In genomic region chr9:58682106-58682505, GRCm38 (mm10) we compare ENCODE assay signal across 21 mouse cellular contexts.
DNase-seq lines count a peak whose midpoint lies in the region; ATAC-seq and TF ChIP-seq lines count a peak whose summit lies in the region.
"Had no signal": no experiment of that assay in that cellular context is flagged by ENCODE, and none has a peak within 500 bp of the region (broad histone marks: within the 10 kb centered on the region; RNA-seq: fewer than 3 reads in every experiment).

No protein-coding gene starts in this region.

- no peaks in the 10 kb centered on the region for H3K9me3 ChIP-seq in forebrain, embryonic 16.5 days (ENCODE audit: control insufficient read depth, low read length)
- no peaks in the 10 kb centered on the region for H3K9me3 ChIP-seq in forebrain, embryonic 10.5 days
- H3K9me3 ChIP-seq: embryonic facial prominence, embryonic 12.5 days; forebrain, embryonic 12.5 days; heart, embryonic 10.5 days; heart, embryonic 15.5 days; hindbrain, embryonic 13.5 days had no signal

- H3K27me3 ChIP-seq in forebrain, embryonic 16.5 days (replicated peaks; ENCODE audit: control insufficient read depth, insufficient read depth, low read length) = no peaks in the 10 kb centered on the region
- no peaks in the 10 kb centered on the region for H3K27me3 ChIP-seq in forebrain, embryonic 10.5 days (ENCODE audit: poor library complexity, severe bottlenecking)
- H3K27me3 ChIP-seq: embryonic facial prominence, embryonic 12.5 days; forebrain, embryonic 12.5 days; heart, embryonic 15.5 days; hindbrain, embryonic 13.5 days had no signal

- no peak for TF ChIP-seq CTCF in brain, embryonic 14.5 days (IDR thresholded peaks at IDR 0.05; ENCODE audit: borderline replicate concordance, extremely low read depth, insufficient read depth, insufficient read length)

- ATAC-seq in forebrain, embryonic 16.5 days = peak; percentile 55; the same call in 1 of the 2 replicates
- ATAC-seq: hindbrain, postnatal 0 days had no signal

- TF ChIP-seq POLR2A in brain, embryonic 14.5 days (IDR thresholded peaks at IDR 0.05; ENCODE audit: borderline replicate concordance, extremely low read depth, insufficient read depth, insufficient read length, poor library complexity, severe bottlenecking) = no peak

- no peaks in the 10 kb centered on the region for H3K36me3 ChIP-seq in forebrain, embryonic 16.5 days (ENCODE audit: control insufficient read depth, insufficient read depth)
- H3K36me3 ChIP-seq in forebrain, embryonic 10.5 days (replicated peaks) = no peaks in the 10 kb centered on the region
- H3K36me3 ChIP-seq: embryonic facial prominence, embryonic 12.5 days; forebrain, embryonic 12.5 days; heart, embryonic 10.5 days; heart, embryonic 15.5 days; hindbrain, embryonic 13.5 days had no signal

- no peak overlapping the region for H3K27ac ChIP-seq in forebrain, embryonic 16.5 days (ENCODE audit: low read length)
- H3K27ac ChIP-seq in forebrain, embryonic 10.5 days = no peak overlapping the region
- H3K27ac ChIP-seq: embryonic facial prominence, embryonic 12.5 days; forebrain, embryonic 12.5 days; heart, embryonic 10.5 days; heart, embryonic 15.5 days; hindbrain, embryonic 13.5 days; hindbrain, postnatal 0 days had no signal

- WGBS in forebrain, embryonic 16.5 days = 49% methylated on average over 6 of the region's 6 CpGs
- 82% methylated on average over 6 of the region's 6 CpGs for WGBS in forebrain, embryonic 10.5 days

- peaks cover 5% of the 10 kb centered on the region for H3K4me1 ChIP-seq in forebrain, embryonic 16.5 days (replicated peaks; ENCODE audit: control insufficient read depth, insufficient read depth, low read length)
- peaks cover 13% of the 10 kb centered on the region for H3K4me1 ChIP-seq in forebrain, embryonic 10.5 days
- H3K4me1 ChIP-seq: embryonic facial prominence, embryonic 12.5 days; heart, embryonic 15.5 days; hindbrain, embryonic 13.5 days had no signal

- no peak for DNase-seq in forebrain, embryonic 10.5 days (ENCODE audit: extremely low spot score, low spot score)
- peak; percentile 28 to 39 for DNase-seq in layer of hippocampus, adult 18-20 months (ENCODE audit: low spot score in 2 of 2)
- DNase-seq in layer of hippocampus, postnatal 14 days (ENCODE audit: low spot score in 2 of 2) = no peak
- peak; percentile 67 for DNase-seq in brain, adult 2 months (ENCODE audit: low read depth, low spot score)
- DNase-seq in brain, embryonic 14.5 days (ENCODE audit: low read depth) = peak; percentile 55
- DNase-seq in kidney, adult 9 months = no peak
- DNase-seq: adrenal gland, adult 8-10 months; adrenal gland, postnatal 36 days; cerebellum, adult 11-12 months; cerebellum, postnatal 25 days; gastrocnemius, postnatal 36 days; heart, adult 18-20 months; heart, postnatal 14 days; kidney, adult 11 months had no signal

- H3K4me2 ChIP-seq in forebrain, embryonic 16.5 days (ENCODE audit: low read length) = no peak overlapping the region
- H3K4me2 ChIP-seq: embryonic facial prominence, embryonic 12.5 days; forebrain, embryonic 12.5 days; heart, embryonic 15.5 days; hindbrain, embryonic 13.5 days had no signal

- H3K4me3 ChIP-seq in forebrain, embryonic 16.5 days (replicated peaks; ENCODE audit: low read length) = no peak overlapping the region
- H3K4me3 ChIP-seq in forebrain, embryonic 10.5 days = no peak overlapping the region
- H3K4me3 ChIP-seq: embryonic facial prominence, embryonic 12.5 days; forebrain, embryonic 12.5 days; heart, embryonic 10.5 days; heart, embryonic 15.5 days; hindbrain, embryonic 13.5 days had no signal

- H3K9ac ChIP-seq in forebrain, embryonic 16.5 days (replicated peaks; ENCODE audit: low read depth, low read length) = no peak overlapping the region
- H3K9ac ChIP-seq: embryonic facial prominence, embryonic 12.5 days; forebrain, embryonic 12.5 days; heart, embryonic 15.5 days; hindbrain, embryonic 13.5 days had no signal

Comparison
In these comparisons a context has a peak if more than half of its experiments do, and no peak if none do; other contexts are left out.
1. DNase-seq: peak in layer of hippocampus, adult 18-20 months (2 of 2), brain, adult 2 months (single experiment) and brain, embryonic 14.5 days (single experiment); none in forebrain, embryonic 10.5 days (single experiment), layer of hippocampus, postnatal 14 days (0 of 2) and kidney, adult 9 months (single experiment).